Mouse (Mus musculus) megakaryocyte, embryonic 14.5 days (primary cell): ENCODE data around the gene Slc2a4.

Experiments used
- FLI1 ChIP-seq: IDR thresholded peaks from 2 replicates; pipeline ENCODE4 v1.6.1; 2012; ENCODE audit warnings: low read length, inconsistent platforms, mixed read lengths
- GATA1 ChIP-seq: IDR thresholded peaks from 3 replicates; pipeline ENCODE4 v1.6.1; 2012; ENCODE audit warnings: mixed read lengths, low read length, inconsistent platforms, borderline replicate concordance

GRCm38 (mm10) chr11:69981141-69981762, 33.3 kb upstream of the Slc2a4 start, which contains the start of gene Ctdnep1:
- no peak for TF ChIP-seq FLI1
- no peak for TF ChIP-seq GATA1
